Mouse (Mus musculus) stomach, postnatal 0 days (tissue): ENCODE results near the gene Tnfsfm13. TPM values are rescaled to one million over a fixed set of nuclear protein-coding genes. Genes with fewer than 3 reads are reported as not detected.
"Not testable (repeated sequence)": the region's sequence is repeated elsewhere in the genome, so short reads cannot be mapped to it uniquely, and the experiment has no call there.

Source experiments
- ATAC-seq: fragments of 200-750 bp; cut with Nextera tagmentation; 2 replicates; pipeline ENCODE4 v1.8.0; 2017; ENCODE audit not compliant: low FRiP score, low TSS enrichment
- DNase-seq: peaks from one replicate; pipeline ENCODE4 v3.0.0-alpha.2; 2016; ENCODE audit warnings: low spot score
- H3K27ac ChIP-seq: fragments of 300-500 bp; sonication (generic); replicated peaks from 2 replicates; pipeline ENCODE4 v1.5.1; 2014; ENCODE audit warnings: mild to moderate bottlenecking, control low read depth
- H3K27me3 ChIP-seq: fragments of 300-500 bp; sonication (generic); 2 replicates; pipeline ENCODE4 v1.6.1; 2014; ENCODE audit warnings: low read length; ENCODE audit not compliant: control insufficient read depth, insufficient read depth
- H3K36me3 ChIP-seq: fragments of 300-500 bp; sonication (generic); 2 replicates; pipeline ENCODE4 v1.6.1; 2014; ENCODE audit warnings: low read length, mixed read lengths; ENCODE audit not compliant: control insufficient read depth, insufficient read depth
- H3K4me1 ChIP-seq: fragments of 300-500 bp; sonication (generic); replicated peaks from 2 replicates; pipeline ENCODE4 v1.6.1; 2014; ENCODE audit warnings: antibody characterized with exemption; ENCODE audit not compliant: control insufficient read depth, insufficient read depth
- H3K4me2 ChIP-seq: fragments of 300-500 bp; sonication (generic); replicated peaks from 2 replicates; pipeline ENCODE4 v1.6.1; 2014; ENCODE audit warnings: low read depth, mild to moderate bottlenecking, control low read depth, moderate library complexity
- H3K4me3 ChIP-seq: fragments of 300-500 bp; sonication (generic); 2 replicates; pipeline ENCODE4 v1.5.1; 2014; ENCODE audit warnings: low read depth, low read length, control low read depth
- H3K9ac ChIP-seq: fragments of 300-500 bp; sonication (generic); 2 replicates; pipeline ENCODE4 v1.6.1; 2014; ENCODE audit warnings: mild to moderate bottlenecking, low read length, control low read depth, mixed read lengths
- H3K9me3 ChIP-seq: fragments of 300-500 bp; sonication (generic); 2 replicates; pipeline ENCODE4 v1.6.1; 2016; ENCODE audit warnings: low read length; ENCODE audit not compliant: control insufficient read depth
- CTCF ChIP-seq: IDR thresholded peaks from 2 replicates; pipeline ENCODE4 v1.5.1; 2016; ENCODE audit warnings: antibody characterized with exemption, low read depth, mild to moderate bottlenecking, moderate library complexity
- EP300 ChIP-seq: optimal IDR thresholded peaks from 2 replicates; pipeline ENCODE3; 2016; ENCODE audit warnings: antibody characterized with exemption
- WGBS: fragments of 180-500 bp; shearing (Covaris S2); extraction: QIAGEN DNeasy Blood & Tissue Kit; methylation state at CpG from one replicate; pipeline ENCODE4 v1.1.7; 2014; 5-methylcytosine and 5-hydroxymethylcytosine counted together
- polyA plus RNA-seq: library from polyadenylated mRNA; unstranded; fragments of >200 nt; fragmentation: Nextera tagmentation; extraction: Ambion mirVana; gene quantifications from 2 replicates; pipeline ENCODE4 v1.2.1, GENCODE M21; 2015

The Tnfsfm13 gene
- polyA plus RNA-seq, 1 experiment from 2014 or later, result 4.1 TPM

GRCm38 (mm10) chr11:69707873-69708381 is 12.0 kb upstream of the Tnfsfm13 start:
- Histone ChIP-seq H3K9me3 (no peaks in the 10 kb centered on the region), H3K9ac (no peak overlapping the region), H3K4me2 (no peak overlapping the region), H3K27me3 (no peaks in the 10 kb centered on the region), H3K4me1 (no peaks in the 10 kb centered on the region), H3K4me3 (no peak overlapping the region), H3K36me3 (no peaks in the 10 kb centered on the region), H3K27ac (no peak overlapping the region)
- TF ChIP-seq CTCF, result no peak
- TF ChIP-seq EP300, result no peak
- 77% methylated on average over 4 of the region's 4 CpGs for WGBS
- ATAC-seq (no peak), DNase-seq (no peak)

GRCm38 (mm10) chr11:69707480-69707847 is 11.6 kb upstream of the Tnfsfm13 start:
- H3K9me3 ChIP-seq, result no peaks in the 10 kb centered on the region
- H3K36me3 ChIP-seq, result no peaks in the 10 kb centered on the region
- H3K27me3 ChIP-seq, result no peaks in the 10 kb centered on the region
- H3K9ac ChIP-seq, result no peak overlapping the region
- no peak overlapping the region for H3K4me3 ChIP-seq
- no peak overlapping the region for H3K4me2 ChIP-seq
- TF ChIP-seq CTCF (no peak), EP300 (no peak)
- H3K4me1 ChIP-seq, result no peaks in the 10 kb centered on the region
- H3K27ac ChIP-seq, result no peak overlapping the region
- WGBS, result 92% methylated on average over 4 of the region's 4 CpGs
- ATAC-seq (no peak), DNase-seq (no peak)

DNA sequence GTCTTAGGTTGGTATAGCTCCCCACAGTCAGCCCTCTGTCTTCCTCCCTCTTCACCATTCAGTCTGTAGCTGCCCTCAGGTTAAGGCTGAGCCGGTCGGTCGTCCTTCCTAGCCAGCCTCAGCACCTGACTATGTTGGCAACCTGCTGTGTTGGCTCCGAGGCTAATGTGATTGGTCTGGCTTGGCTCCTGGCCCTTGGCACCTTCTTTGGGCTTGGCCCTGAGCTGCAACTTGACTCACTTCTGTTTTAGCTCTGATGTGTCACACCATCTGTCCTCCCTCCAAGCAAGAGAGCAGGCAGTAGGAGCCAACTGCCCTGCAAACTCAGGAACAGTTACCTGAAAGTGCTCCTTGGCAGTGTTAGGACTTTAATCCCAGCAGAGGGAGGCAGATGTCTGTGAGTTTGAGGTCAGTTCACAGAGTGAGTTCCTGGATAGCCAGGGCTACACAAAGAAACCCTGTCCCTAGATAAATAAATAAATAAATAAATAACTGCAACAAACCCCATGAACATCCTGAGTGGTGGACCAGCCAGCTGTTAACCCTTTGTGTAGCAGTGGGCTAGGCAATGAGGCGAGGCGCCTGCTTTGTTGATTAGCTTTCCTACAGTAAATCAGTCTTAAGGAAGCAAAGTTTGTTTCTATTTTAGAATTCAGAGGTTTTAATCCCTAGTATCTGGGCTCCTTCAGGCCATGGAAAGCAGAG is 11.0 kb upstream of the Tnfsfm13 start:
- H3K4me2 ChIP-seq, result no peak overlapping the region
- no peaks in the 10 kb centered on the region for H3K27me3 ChIP-seq
- H3K36me3 ChIP-seq, result no peaks in the 10 kb centered on the region
- 39% methylated on average over 6 of the region's 6 CpGs for WGBS
- H3K9ac ChIP-seq, result no peak overlapping the region
- H3K9me3 ChIP-seq, result no peaks in the 10 kb centered on the region
- H3K4me3 ChIP-seq, result no peak overlapping the region
- TF ChIP-seq CTCF (no peak), EP300 (no peak)
- no peak overlapping the region for H3K27ac ChIP-seq
- peak; percentile 62; the same call in 1 of the 2 replicates for ATAC-seq
- DNase-seq, result peak; percentile 39
- H3K4me1 ChIP-seq, result no peaks in the 10 kb centered on the region

DNA sequence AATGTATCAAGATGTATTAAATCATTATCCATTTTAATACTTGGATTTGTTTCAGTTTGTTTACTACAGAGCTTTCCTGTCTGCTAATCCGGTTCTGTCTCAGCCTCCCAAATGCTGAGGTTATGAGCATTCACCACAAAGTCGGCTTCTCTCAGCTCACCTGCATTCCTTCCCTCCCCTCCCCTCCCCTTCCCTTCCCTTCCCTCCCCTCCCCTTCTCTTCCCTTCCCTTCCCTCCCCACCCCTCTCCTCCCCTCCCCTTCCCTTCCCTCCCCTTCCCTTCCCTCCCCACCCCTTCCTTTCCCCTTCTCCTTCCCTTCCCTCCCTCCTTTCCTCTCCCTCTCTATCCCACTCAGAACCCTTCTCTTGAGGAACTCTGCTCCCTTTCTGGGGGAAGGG is 8.7 kb upstream of the Tnfsfm13 start:
- WGBS, result 13% methylated on average over 2 of the region's 2 CpGs
- H3K4me1 ChIP-seq, result no peaks in the 10 kb centered on the region
- no peak overlapping the region for H3K4me3 ChIP-seq
- DNase-seq (no peak), ATAC-seq (no peak)
- H3K9me3 ChIP-seq, result no peaks in the 10 kb centered on the region
- no peaks in the 10 kb centered on the region for H3K27me3 ChIP-seq
- H3K9ac ChIP-seq, result no peak overlapping the region
- no peak for TF ChIP-seq CTCF
- TF ChIP-seq EP300, result no peak
- no peak overlapping the region for H3K4me2 ChIP-seq
- H3K36me3 ChIP-seq, result no peaks in the 10 kb centered on the region
- no peak overlapping the region for H3K27ac ChIP-seq

GRCm38 (mm10) chr11:69703814-69704612 is 8.1 kb upstream of the Tnfsfm13 start:
- no peak overlapping the region for H3K27ac ChIP-seq
- DNase-seq (no peak), ATAC-seq (no peak)
- no peak overlapping the region for H3K4me3 ChIP-seq
- no peaks in the 10 kb centered on the region for H3K9me3 ChIP-seq
- no peak overlapping the region for H3K9ac ChIP-seq
- TF ChIP-seq EP300, result no peak
- TF ChIP-seq CTCF, result no peak
- no peak overlapping the region for H3K4me2 ChIP-seq
- H3K36me3 ChIP-seq, result no peaks in the 10 kb centered on the region
- H3K27me3 ChIP-seq, result no peaks in the 10 kb centered on the region
- WGBS, result 57% methylated on average over 8 of the region's 8 CpGs
- no peaks in the 10 kb centered on the region for H3K4me1 ChIP-seq

DNA sequence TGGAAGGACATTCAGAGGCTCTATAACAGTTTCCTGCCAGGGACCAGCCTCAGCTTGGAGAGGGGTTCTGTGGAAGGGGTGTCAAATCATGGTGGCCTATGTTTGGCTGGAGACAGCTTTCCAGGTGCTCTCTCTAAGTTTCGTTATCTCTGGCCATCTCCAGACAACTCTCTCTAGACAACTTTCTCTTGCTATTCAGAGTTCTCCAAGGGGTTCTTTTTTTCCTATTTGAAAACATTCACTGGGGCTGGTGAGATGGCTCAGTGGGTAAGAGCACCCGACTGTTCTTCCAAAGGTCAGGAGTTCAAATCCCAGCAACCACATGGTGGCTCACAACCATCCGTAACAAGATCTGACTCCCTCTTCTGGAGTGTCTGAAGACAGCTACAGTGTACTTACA is 7.5 kb upstream of the Tnfsfm13 start:
- ATAC-seq, result not testable (repeated sequence)

DNA sequence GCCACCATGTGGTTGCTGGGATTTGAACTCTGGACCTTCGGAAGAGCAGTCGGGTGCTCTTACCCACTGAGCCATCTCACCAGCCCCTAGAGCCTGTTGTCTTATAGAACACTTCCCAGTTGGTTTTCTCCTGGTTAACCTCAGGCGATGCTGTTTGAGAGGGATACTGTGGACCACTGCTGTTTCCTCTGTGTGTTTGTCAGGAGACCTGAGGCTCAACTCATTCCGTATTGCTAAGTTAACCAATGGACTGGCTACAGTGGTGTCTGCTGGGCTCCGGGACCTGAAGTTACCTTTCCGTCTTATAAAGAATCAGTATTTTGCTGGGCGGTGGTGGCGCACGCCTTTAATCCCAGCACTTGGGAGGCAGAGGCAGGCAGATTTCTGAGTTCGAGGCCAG is 7.0 kb upstream of the Tnfsfm13 start:
- DNase-seq, H3K27me3 ChIP-seq, ATAC-seq, H3K9me3 ChIP-seq, H3K4me2 ChIP-seq, H3K9ac ChIP-seq, H3K4me3 ChIP-seq, H3K4me1 ChIP-seq, H3K27ac ChIP-seq, H3K36me3 ChIP-seq: not testable (repeated sequence)
- WGBS, result 97% methylated on average over 9 of the region's 10 CpGs

More for the DNA sequence above, 7.5 kb upstream of the Tnfsfm13 start:
- H3K36me3 ChIP-seq, DNase-seq, H3K9ac ChIP-seq, H3K27ac ChIP-seq, H3K9me3 ChIP-seq, H3K4me3 ChIP-seq, H3K4me1 ChIP-seq, H3K4me2 ChIP-seq, H3K27me3 ChIP-seq: not testable (repeated sequence)
- 81% methylated on average over 2 of the region's 3 CpGs for WGBS
